Mouse (Mus musculus) left cerebral cortex, adult 18-20 months (tissue): ENCODE measurements at regions not wholly inside any gene's neighbourhood (a gene's known extent, or its start where the extent isn't known, plus 50 kb on each side); places are given as distances from the start of the nearest gene placed in this dataset.
"Not testable (repeated sequence)": the region's sequence is repeated elsewhere in the genome, so short reads cannot be mapped to it uniquely, and the experiment has no call there.

Experiments used
- DNase-seq, 2 experiments: peaks; one replicate each; pipeline ENCODE4 v3.0.0; 2021 to 2022; ENCODE audit warnings: low spot score in 2 of 2, mixed read lengths in 1 of 2

- no peak for DNase-seq
Measured at GRCm38 (mm10) chr3:124092404-124093121, 228.1 kb upstream of the Tram1l1 start.

GRCm38 (mm10) chr3:124113995-124114394 is 206.7 kb upstream of the Tram1l1 start:
- peak in 1 of 2 experiments; percentile 5 for DNase-seq

DNA sequence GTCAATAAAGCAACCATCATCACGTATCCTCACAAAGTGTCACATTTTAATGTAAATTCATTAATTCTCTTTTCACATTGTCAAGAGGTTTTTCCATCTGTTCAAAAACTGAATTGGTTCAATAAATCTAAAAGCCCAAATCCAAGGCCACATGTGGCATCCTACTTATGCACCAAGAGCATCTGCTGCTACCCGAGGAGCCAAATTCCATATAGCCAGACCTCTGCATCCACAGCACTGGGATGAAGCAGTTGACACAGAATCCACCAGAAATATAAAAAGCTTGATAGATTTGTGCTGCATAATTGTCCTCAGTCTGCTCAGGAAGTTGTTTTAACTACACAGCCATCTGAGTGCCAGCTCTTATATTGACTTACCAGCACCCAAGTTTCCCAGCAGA is 164.4 kb upstream of the Tram1l1 start:
- no peak for DNase-seq

DNA sequence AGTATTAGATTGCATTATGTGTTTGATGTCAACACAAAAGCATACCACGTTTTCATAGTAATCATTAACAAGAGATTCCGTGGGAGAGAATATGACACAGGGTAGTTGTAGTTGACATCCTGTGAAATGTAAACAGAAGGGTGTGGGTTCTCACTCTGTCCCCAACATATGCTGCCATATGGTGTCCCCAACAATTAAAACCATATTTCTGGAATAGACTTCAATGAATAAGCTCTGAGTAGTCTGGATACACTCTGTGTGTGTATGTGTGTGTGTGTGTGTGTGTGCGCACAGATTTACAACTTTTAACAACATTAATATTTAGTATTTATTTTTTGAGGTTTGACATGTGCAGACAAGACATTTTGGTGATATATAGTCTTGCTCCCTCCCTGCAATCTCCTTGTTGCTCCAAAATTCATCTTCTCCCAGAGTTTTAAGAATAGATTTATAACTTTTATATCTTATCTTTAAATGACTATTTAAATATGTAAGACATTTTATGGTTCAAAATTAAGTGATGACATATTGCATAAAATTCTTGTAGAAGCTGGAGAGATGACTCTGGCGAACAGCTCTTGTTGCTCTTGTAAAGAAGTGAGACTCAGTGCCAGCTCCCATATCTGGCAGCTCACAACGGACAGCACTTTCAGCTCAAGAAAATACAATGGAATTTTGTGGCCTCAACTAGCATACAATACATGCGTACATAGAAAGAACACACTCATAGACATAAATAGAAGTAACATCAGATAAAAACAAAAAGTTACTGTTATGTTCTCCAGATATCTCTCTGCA is 162.6 kb upstream of the Tram1l1 start:
- no peak for DNase-seq

GRCm38 (mm10) chr3:124193331-124193730 is 127.3 kb upstream of the Tram1l1 start:
- not testable (repeated sequence) for DNase-seq

DNA sequence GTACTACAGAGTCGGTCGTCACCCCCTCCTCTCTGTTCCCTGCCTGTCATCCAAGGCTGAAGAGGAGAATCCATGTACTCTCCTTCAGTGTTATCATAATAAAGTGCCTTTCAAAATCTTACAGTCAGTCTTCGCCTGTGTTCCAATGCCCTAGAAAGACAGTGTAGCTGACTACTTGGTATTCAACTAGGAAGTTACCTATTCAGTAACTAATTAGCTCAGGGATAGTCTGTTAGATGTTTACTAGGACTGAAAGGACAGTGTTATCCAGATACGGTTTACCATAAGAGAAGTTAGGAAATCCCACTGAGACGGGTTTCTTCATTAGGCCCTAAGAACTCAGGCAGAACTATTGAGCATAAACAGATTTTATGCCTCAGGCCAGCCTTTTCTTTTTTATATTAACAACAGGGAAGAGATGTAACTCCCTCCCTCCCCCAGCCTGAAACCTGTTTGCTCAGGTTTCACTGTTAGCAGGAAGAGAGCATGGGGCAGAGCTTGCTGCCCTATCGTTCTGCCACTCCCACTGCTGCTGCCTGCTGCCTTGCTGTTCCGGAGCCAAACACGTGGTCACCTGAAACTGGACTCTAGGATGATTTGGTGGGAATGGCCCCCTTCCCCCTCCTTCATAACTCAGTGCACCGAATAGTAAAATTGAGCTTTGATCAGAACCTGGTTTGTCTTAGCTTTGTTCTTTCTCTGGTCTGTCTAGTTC is 120.3 kb upstream of the Tram1l1 start:
- not testable (repeated sequence) for DNase-seq

DNA sequence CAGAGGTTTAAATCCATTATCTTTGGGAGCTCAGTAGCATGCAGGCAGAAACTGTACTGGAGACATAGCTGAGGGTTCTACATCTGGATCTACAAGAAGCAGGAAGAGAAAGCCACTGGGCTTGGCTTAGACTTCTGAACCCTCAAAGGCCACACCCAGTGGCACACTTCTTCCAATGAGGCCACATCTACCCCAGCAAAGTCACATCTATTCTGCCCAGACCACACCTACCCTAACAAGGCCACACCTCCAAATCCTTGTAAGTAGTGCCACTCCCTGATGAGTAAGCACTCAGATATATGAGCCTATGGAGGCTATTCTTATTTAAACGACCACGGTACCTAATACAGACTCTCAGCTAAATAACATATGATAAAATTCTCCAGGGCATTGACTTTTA is 103.5 kb upstream of the Tram1l1 start:
- DNase-seq: no peak

- no peak for DNase-seq
Measured at GRCm38 (mm10) chr3:124225982-124226381, 94.7 kb upstream of the Tram1l1 start.

DNA sequence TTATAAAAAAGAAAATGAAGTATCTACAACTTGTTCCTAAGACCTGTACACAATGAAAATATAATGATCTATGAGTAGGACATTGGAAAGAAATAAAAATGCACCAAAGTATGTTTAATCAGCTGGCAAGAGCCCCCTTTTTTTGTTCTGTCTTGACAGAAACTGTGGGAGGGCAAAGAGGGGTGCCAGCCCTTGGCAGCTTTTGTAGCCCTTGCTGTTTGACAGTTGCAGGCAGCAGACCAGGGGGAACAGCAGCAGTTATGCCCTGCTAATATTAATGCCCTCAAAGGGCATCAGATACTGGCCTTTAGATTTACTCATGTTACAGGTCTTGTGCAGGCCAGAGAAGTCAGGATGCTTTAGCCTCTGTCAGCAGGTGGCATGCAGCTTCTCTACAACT is 93.0 kb upstream of the Tram1l1 start:
- DNase-seq: no peak

DNA sequence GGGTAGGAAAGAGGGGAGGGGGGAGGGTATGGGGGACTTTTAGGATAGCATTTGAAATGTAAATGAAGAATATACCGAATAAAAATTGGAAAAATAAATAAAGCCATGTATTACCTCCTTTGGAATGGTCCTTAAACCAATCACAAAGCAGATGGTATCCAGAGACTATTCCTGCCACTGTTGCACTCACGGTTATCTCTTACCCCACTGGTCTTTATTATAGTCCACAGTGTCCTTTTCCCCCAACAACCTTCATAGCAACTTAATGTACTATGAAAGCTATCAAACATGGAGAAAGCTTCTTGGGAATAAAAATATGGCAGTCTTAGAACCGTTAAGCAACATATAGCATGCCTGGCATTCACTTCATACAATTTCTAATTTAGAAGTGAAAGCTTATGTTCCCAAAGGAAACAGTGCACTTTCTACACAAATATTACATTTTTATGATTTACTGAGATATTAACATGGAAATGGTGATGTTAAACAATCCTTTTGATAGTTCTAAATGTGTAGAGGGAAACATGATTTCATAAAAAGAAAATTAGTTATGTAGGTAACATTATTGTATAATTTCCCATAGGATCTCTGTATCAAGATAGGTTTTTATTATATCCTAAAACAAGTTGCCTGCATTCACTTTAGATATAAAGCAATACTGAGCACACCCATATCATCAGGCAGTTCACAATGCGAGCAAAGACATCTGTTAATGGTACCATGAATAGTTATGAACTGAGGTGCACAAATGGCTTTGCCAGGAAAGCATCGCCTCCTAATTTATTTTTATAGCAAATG is 79.5 kb upstream of the Tram1l1 start:
- DNase-seq: no peak

- DNase-seq: no peak
Measured at GRCm38 (mm10) chr3:124241734-124242006, 79.0 kb upstream of the Tram1l1 start.

- no peak for DNase-seq
Measured at GRCm38 (mm10) chr3:124262150-124262549, 58.5 kb upstream of the Tram1l1 start.

DNA sequence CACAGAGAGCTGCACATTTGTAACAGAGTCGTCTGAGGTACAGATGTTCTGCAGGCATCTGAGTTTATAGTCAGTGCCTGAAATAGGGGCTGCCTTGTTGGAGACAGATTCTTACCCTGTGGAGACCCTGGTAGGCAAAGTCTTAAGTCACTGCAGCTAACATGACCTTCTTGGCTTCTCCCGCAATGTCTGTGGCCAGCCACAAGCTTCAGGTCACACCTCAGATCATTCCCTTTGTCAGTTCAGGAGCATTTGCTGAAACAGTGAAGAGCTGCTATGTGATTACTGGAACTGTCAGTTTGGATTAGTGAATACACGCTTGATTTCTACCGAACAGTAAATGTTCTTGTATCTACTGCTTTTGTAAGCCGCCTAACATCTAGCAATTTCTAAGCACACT is 53.8 kb upstream of the Tram1l1 start:
- DNase-seq: no peak

DNA sequence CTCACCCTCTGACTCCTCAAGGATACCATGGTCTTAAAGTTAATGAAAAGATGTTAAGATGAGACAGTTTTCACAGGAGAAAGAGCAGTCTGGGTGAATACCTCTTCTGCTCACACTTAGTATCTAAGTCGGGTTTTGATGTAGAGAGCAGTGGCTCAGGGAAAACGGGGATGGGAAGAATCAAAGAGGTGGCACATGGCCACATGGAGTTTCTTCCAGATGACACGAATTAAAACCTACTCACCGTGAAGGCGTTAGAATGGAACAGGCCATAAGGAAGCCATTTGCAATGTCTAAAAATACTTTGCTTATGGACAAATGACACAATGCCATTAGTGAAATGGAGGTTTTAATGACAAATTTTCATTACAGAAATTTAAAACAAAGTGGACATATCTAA is 50.1 kb upstream of the Tram1l1 start:
- DNase-seq: no peak
